Mouse (Mus musculus) bone marrow macrophage, adult 2 months (primary cell): Measurements from ENCODE around the gene Trp53inp2.

Experiments
- CTCF ChIP-seq: IDR thresholded peaks from 2 replicates; pipeline ENCODE4 v1.5.1; 2012; ENCODE audit warnings: low read depth, mild to moderate bottlenecking, low read length, moderate library complexity
- POLR2A ChIP-seq: IDR thresholded peaks from 2 replicates; pipeline ENCODE4 v1.6.1; 2012; ENCODE audit warnings: mild to moderate bottlenecking, low read depth, low read length, borderline replicate concordance

- TF ChIP-seq CTCF (no peak), POLR2A (no peak)
Measured at GRCm38 (mm10) chr2:155381060-155381437, 190 bp downstream of the Trp53inp2 start.
